Comparison of ENCODE assay signal across 22 mouse cellular contexts in the genomic region with DNA sequence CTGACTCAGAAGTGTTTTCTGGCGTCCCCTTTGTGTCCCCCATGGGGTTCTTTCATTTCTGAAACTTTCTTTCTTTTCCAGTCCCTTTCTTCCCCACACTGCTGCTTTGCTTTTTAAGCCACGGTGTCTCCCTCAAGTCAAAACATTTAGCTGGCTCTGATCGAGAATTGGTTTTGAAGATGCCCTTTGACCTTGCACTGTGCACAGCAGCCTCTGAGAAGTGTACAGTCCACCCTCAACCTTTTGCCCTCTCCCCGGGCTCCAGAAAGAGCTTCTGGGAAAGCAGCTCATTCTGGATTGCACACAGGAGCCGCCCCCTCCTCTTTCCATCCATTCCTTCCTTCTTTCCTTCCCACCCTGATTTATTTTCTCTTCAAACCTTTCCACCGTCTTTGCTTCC. TPM values are rescaled to one million over a fixed set of nuclear protein-coding genes. Genes with fewer than 3 reads are reported as not detected.
"Had no signal": no experiment of that assay in that cellular context is flagged by ENCODE, and none has a peak within 500 bp of the region (broad histone marks: within the 10 kb centered on the region; RNA-seq: fewer than 3 reads in every experiment).

No protein-coding gene starts in this region.

- H3K9ac ChIP-seq: limb, embryonic 13.5 days; liver, embryonic 15.5 days; neural tube, embryonic 12.5 days had no signal

- DNase-seq: kidney, adult 18-20 months; kidney, adult 9 months; kidney, postnatal 14 days; kidney, postnatal 4 days; lung, adult 2 months; lung, postnatal 14 days; lung, postnatal 4 days; midbrain, embryonic 14.5 days; retina, postnatal 1 day; thymus, adult 2 months; thymus, postnatal 14 days; thymus, postnatal 4 days had no signal

- H3K27ac ChIP-seq: limb, embryonic 10.5 days; limb, embryonic 13.5 days; neural tube, embryonic 12.5 days; stomach, postnatal 0 days had no signal

- ATAC-seq: intestine, embryonic 16.5 days had no signal

- H3K4me1 ChIP-seq: limb, embryonic 13.5 days; neural tube, embryonic 12.5 days had no signal

- H3K36me3 ChIP-seq: limb, embryonic 10.5 days; limb, embryonic 13.5 days; liver, embryonic 15.5 days; neural tube, embryonic 12.5 days had no signal

- H3K4me2 ChIP-seq: limb, embryonic 13.5 days; liver, embryonic 15.5 days; midbrain, embryonic 11.5 days; neural tube, embryonic 12.5 days had no signal

- H3K4me3 ChIP-seq: limb, embryonic 10.5 days; limb, embryonic 13.5 days; liver, embryonic 15.5 days; neural tube, embryonic 12.5 days had no signal

- H3K9me3 ChIP-seq: limb, embryonic 10.5 days; limb, embryonic 13.5 days; liver, embryonic 15.5 days; neural tube, embryonic 12.5 days had no signal

RNA-seq across cellular contexts. Expression of a gene that starts 10.3 kb away (rescaled TPM):
- total RNA-seq: megakaryocyte progenitor cell, adult 5-6 weeks; megakaryocyte-erythroid progenitor cell, adult 5-6 weeks; neutrophil, adult 5-6 weeks had no signal
